In the genomic region with DNA sequence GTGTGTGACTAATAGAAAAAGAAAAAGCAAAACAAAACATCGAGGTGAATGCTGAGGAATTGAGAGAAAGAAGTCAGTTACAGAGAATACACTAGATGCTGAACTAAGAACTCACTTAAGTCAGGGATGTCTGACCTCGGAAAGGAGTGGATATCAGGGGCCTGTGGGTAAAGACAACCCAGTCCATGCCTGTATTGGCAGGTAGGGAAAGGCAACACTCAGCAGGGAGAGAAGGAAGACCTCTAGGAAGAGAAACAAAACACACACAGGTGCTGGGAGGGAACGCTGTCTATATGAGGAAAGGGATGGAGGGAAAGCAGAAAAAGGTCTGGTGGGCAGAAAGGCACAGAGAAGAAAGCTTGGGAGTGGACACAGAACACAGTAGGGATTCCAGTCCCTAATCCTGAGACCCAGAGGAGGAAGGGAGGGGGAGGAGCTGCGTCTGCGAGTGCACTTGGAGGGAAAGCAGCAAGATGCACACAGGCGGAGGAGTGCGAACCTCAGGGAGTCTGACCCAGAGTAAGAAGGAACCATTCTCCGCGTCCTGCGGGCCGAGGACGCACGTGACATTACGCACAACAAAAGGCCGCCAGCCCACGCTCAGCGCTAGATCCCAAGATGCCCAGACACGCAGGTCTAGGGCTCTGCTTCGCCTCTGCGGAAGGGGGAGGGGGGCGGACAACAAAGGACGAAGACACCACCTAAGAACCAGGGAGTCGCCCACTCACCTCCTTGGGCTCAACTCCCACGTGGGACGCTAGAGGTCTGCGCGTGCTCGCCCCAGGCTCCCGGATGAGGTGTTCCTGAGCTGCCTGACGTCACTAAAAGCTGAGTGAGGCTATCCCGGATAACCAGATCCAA, we compare ENCODE assay signal across 8 mouse cellular contexts. TPM values are rescaled to one million over a fixed set of nuclear protein-coding genes. Genes with fewer than 3 reads are reported as not detected.
DNase-seq lines count a peak whose midpoint lies in the region; ATAC-seq and TF ChIP-seq lines count a peak whose summit lies in the region.

Zscan18 (minus strand) TSS at position 770 of the 861 bp plus-strand sequence.

- H3K27ac ChIP-seq in cortical plate, adult 2 months (ENCODE audit: insufficient read depth, low read length) = peak within 1 kb of the TSS; percentile 85

- TF ChIP-seq POLR2A in cortical plate, adult 2 months (IDR thresholded peaks at IDR 0.05; ENCODE audit: extremely low read depth, insufficient read depth, low read length) = peak; percentile 80; the same call in 1 of the 2 replicates

- DNase-seq in adrenal gland, adult 18-20 months (ENCODE audit: low spot score in 2 of 2) = peak; percentile 46 to 68
- peak; percentile 19 to 43 for DNase-seq in gastrocnemius, postnatal 36 days
- peak; percentile 73 to 92 for DNase-seq in left cerebral cortex, adult 8-10 months (ENCODE audit: low spot score in 2 of 2)
- DNase-seq in lung, postnatal 4 days = peak; percentile 70 to 80
- peak; percentile 88 for DNase-seq in retina, postnatal 7 days (ENCODE audit: low read depth, low spot score)
- peak; percentile 70 for DNase-seq in thymus, postnatal 4 days

- ATAC-seq in inflammation-experienced regulatory T-cells, adult 6 months = peak; percentile 90

- intact Hi-C loops in gastrocnemius, postnatal 36 days (cut with DNase I) = no loop called here

- TF ChIP-seq CTCF in cortical plate, adult 2 months (IDR thresholded peaks at IDR 0.05; ENCODE audit: extremely low read depth, insufficient read depth, low read length) = no peak

- H3K4me1 ChIP-seq in cortical plate, adult 2 months (ENCODE audit: control insufficient read depth, insufficient read depth, low read length) = no peaks in the 10 kb centered on the region

- H3K4me3 ChIP-seq in cortical plate, adult 2 months (ENCODE audit: insufficient read depth, low read length) = peak within 1 kb of the TSS; percentile 64

RNA-seq across cellular contexts. Expression of gene Zscan18, which starts in this region (rescaled TPM):
- total RNA-seq in adrenal gland, adult 18-20 months (2021) = 1 to 10 TPM; 2.4 to 3.1 TPM
- polyA plus RNA-seq in cortical plate, adult 2 months (2012; rRNA removed) = 16.3 and 17.8 TPM in 2 replicates
- under 1 TPM; 0.87 to 0.91 TPM for total RNA-seq in gastrocnemius, postnatal 36 days (2021)
- 1 to 10 TPM in 2 of 3 experiments, under 1 TPM in 1; 0.63 to 1.3 (median 1.1) TPM for polyA plus RNA-seq in inflammation-experienced regulatory T-cells, adult 6 months (2017; shearing (Covaris generic))
- total RNA-seq in left cerebral cortex, adult 8-10 months (2022) = 10 to 100 TPM; 21.9 to 27.0 (median 22.9) TPM

Comparison
In these comparisons a context has a peak if more than half of its experiments do, and no peak if none do; other contexts are left out.
1. Peak in every context shown above with its lines: DNase-seq, ATAC-seq, H3K4me3 ChIP-seq and H3K27ac ChIP-seq.
2. RNA of gene Zscan18 (total RNA-seq): 21.9 to 27.0 TPM in left cerebral cortex, adult 8-10 months; 2.4 to 3.1 TPM in adrenal gland, adult 18-20 months and 0.87 to 0.91 TPM in gastrocnemius, postnatal 36 days; every median in the first group is over 4 times any median in the second.
3. Peak in DNase-seq in gastrocnemius, postnatal 36 days; RNA of the gene not detected or under 1 TPM.
4. DNase-seq: peak in every context shown above with its lines; median percentile 88 in retina, postnatal 7 days; 82 in left cerebral cortex, adult 8-10 months; 75 in lung, postnatal 4 days; 70 in thymus, postnatal 4 days; 57 in adrenal gland, adult 18-20 months; 31 in gastrocnemius, postnatal 36 days.